Mouse (Mus musculus): ENCODE measurements around the gene Sept12. TPM values are rescaled to one million over a fixed set of nuclear protein-coding genes. Genes with fewer than 3 reads are reported as not detected.

Gene Sept12
- polyA plus RNA-seq, 1 experiment, result 0.44 TPM

DNA sequence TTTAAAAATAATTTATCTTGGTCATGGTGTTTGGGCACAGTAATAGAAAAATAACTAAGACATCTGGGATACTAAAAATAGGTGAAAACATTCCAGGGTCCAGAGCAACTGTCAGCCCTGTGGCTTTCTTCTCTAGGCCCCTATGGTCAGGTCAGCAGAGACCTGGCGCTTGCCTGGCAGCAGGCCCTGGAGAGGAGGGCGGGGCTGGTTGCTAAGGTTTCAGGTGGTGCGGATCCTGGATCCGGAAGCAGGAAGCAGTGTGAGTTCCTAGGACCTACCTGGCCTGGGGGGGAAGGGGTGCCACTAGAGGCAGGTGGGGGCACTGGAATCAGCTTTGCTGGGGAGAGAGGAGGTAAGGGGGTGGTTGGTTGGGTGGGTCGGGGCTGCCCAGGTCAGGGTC, 9.4 kb upstream of the Sept12 start, which contains the start of gene Smim22:
Gene Smim22 (plus strand): TSS at position 222 of the 400 bp plus-strand sequence.
- H3K27me3 ChIP-seq (ENCODE audit: control insufficient read depth, insufficient read depth, low read length), result no peaks in the 10 kb centered on the region
- TF ChIP-seq POLR2A (IDR thresholded peaks at IDR 0.05; ENCODE audit: control insufficient read depth, extremely low read depth, insufficient read depth, low read length, poor library complexity) (no peak), CTCF (IDR thresholded peaks at IDR 0.05; ENCODE audit: borderline replicate concordance, control insufficient read depth, extremely low read depth, insufficient read depth, low read length, poor library complexity) (no peak)
- no peak for DNase-seq
- WGBS, result 93% methylated on average over 5 of the region's 5 CpGs
- H3K4me3 ChIP-seq (ENCODE audit: control insufficient read depth, insufficient read depth, low read length), result no peak within 1 kb of the TSS
- H3K27ac ChIP-seq (ENCODE audit: control insufficient read depth, insufficient read depth, low read length), result no peak within 1 kb of the TSS
- H3K36me3 ChIP-seq (ENCODE audit: control insufficient read depth, insufficient read depth, low read length), result no peaks in the 10 kb centered on the region
- H3K4me1 ChIP-seq (replicated peaks; ENCODE audit: control insufficient read depth, insufficient read depth, low read length), result no peaks in the 10 kb centered on the region

DNA sequence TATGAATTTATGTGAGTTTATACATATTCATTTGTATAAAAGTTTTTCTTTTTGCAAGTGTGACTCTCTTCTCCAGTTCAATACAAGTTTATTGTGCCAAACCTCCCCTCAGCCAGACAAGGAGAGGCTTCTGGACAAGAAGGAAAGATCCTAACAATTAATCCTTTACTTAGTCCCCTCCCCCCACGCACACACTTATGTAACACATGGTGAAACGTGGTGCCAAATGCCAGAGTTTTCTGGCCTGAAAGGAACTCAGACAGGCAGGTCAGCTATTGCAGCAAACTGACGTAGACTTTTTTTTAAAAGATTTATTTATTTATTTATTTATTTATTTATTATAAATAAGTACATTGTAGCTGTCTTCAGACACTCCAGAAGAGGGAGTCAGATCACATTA, 3.0 kb upstream of the Sept12 start:
- Histone ChIP-seq H3K4me1 (replicated peaks; ENCODE audit: control insufficient read depth, insufficient read depth, low read length) (no peaks in the 10 kb centered on the region), H3K4me3 (ENCODE audit: control insufficient read depth, insufficient read depth, low read length) (no peak overlapping the region), H3K27ac (ENCODE audit: control insufficient read depth, insufficient read depth, low read length) (no peak overlapping the region), H3K27me3 (ENCODE audit: control insufficient read depth, insufficient read depth, low read length) (no peaks in the 10 kb centered on the region), H3K36me3 (ENCODE audit: control insufficient read depth, insufficient read depth, low read length) (no peaks in the 10 kb centered on the region)
- WGBS, result 82% methylated on average over 3 of the region's 3 CpGs
- no peak for DNase-seq
- no peak for TF ChIP-seq CTCF (IDR thresholded peaks at IDR 0.05; ENCODE audit: borderline replicate concordance, control insufficient read depth, extremely low read depth, insufficient read depth, low read length, poor library complexity)
- TF ChIP-seq POLR2A (IDR thresholded peaks at IDR 0.05; ENCODE audit: control insufficient read depth, extremely low read depth, insufficient read depth, low read length, poor library complexity), result no peak

DNA sequence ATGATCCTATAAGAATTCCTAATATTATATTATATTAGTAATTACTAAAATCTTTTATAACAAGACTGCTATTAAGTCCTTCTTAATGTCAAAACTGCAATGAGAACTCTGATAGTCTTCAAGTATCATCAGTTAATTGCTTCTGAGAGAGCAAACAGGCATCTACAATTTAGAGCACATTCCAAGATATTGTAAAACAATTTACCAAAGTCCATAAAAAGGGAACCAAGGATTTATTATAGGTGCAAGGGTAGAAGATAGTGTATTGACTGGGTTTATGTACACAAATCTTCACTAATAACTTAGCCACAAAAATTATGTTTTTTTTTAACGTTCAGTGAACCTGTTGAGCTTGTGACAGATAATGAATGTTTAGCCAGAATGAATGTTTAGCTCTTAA, 1.3 kb upstream of the Sept12 start:
- 86% methylated on average over 1 of the region's 1 CpGs for WGBS
- Histone ChIP-seq H3K4me1 (replicated peaks; ENCODE audit: control insufficient read depth, insufficient read depth, low read length) (no peaks in the 10 kb centered on the region), H3K27ac (ENCODE audit: control insufficient read depth, insufficient read depth, low read length) (no peak overlapping the region), H3K36me3 (ENCODE audit: control insufficient read depth, insufficient read depth, low read length) (no peaks in the 10 kb centered on the region), H3K27me3 (ENCODE audit: control insufficient read depth, insufficient read depth, low read length) (no peaks in the 10 kb centered on the region), H3K4me3 (ENCODE audit: control insufficient read depth, insufficient read depth, low read length) (no peak overlapping the region)
- TF ChIP-seq POLR2A (IDR thresholded peaks at IDR 0.05; ENCODE audit: control insufficient read depth, extremely low read depth, insufficient read depth, low read length, poor library complexity) (no peak), CTCF (IDR thresholded peaks at IDR 0.05; ENCODE audit: borderline replicate concordance, control insufficient read depth, extremely low read depth, insufficient read depth, low read length, poor library complexity) (no peak)
- no peak for DNase-seq

DNA sequence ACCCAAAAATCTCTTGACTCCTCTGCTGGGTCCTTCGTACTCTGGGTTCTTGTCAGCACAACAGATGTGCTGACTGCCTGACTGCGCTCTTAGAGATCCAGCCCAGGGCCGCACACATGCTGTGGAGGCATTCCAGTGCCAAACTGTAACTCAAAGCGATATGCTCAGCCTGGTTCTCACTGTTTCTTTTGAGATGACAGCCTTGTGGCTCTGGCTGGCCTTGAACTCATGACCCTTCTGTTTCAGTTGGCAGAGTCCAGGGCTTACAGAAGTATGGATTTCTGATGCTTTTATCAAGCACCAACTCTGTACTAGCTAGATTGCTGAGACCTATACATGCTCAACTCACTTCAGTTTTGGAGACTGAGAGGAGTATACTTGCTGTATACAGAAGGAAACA, 4.4 kb downstream of the Sept12 start:
- Histone ChIP-seq H3K27me3 (ENCODE audit: control insufficient read depth, insufficient read depth, low read length) (no peaks in the 10 kb centered on the region), H3K27ac (ENCODE audit: control insufficient read depth, insufficient read depth, low read length) (no peak overlapping the region), H3K36me3 (ENCODE audit: control insufficient read depth, insufficient read depth, low read length) (no peaks in the 10 kb centered on the region), H3K4me1 (replicated peaks; ENCODE audit: control insufficient read depth, insufficient read depth, low read length) (no peaks in the 10 kb centered on the region), H3K4me3 (ENCODE audit: control insufficient read depth, insufficient read depth, low read length) (no peak overlapping the region)
- TF ChIP-seq POLR2A (IDR thresholded peaks at IDR 0.05; ENCODE audit: control insufficient read depth, extremely low read depth, insufficient read depth, low read length, poor library complexity) (no peak), CTCF (IDR thresholded peaks at IDR 0.05; ENCODE audit: borderline replicate concordance, control insufficient read depth, extremely low read depth, insufficient read depth, low read length, poor library complexity) (no peak)
- DNase-seq, result no peak
- WGBS, result 92% methylated on average over 4 of the region's 4 CpGs

DNA sequence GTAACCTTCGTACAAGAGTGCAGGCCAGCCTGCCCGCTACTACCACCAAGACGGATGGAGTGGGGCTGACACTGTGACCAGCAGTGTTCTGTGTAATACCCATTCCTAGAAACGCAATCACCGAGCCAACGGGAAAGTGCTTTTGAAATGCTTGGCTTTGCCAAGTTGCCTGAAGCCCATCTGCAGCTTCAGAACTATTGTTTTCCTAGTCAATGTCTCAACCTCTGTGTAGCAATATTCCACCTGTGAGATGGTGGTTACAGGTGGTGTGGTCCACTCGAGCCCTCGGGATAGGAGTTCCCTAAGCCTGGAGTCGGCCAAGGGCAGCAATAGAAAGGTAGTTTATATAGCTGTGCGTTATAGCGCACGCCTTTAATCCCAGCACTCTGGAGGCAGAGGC, 12.9 kb downstream of the Sept12 start:
- 96% methylated on average over 12 of the region's 12 CpGs for WGBS

DNA sequence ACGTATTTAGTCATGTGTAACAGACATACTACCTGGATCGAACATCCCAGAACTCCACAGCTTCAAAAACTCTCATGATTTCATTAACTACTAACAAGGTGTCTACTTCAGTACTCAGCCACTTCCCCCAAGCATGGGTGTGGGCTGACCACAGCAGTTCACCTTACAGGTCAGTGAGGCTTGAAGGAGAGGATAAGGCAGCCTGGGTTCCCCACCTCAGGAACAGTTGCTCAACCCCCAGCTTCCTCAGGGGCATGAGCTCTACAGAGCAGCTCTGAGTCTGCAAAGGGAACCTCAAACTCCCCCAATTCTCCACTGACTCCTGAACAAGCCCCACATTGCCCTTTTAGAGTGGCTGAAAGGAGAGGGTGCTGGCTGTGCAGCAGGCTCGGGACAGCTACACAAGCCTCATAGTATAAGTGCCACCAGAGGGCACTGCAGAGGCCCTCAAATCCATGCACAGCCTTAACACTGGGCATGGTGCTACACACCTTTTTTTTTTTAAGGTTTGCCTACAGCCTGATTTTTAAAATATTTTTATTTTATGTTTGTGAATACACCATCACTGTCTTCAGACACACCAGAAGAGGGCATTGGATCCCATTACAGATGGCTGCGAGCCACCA, 17.8 kb downstream of the Sept12 start:
- Histone ChIP-seq H3K36me3 (ENCODE audit: control insufficient read depth, insufficient read depth, low read length) (no peaks in the 10 kb centered on the region), H3K27me3 (ENCODE audit: control insufficient read depth, insufficient read depth, low read length) (no peaks in the 10 kb centered on the region), H3K4me3 (ENCODE audit: control insufficient read depth, insufficient read depth, low read length) (no peak overlapping the region), H3K27ac (ENCODE audit: control insufficient read depth, insufficient read depth, low read length) (no peak overlapping the region), H3K4me1 (replicated peaks; ENCODE audit: control insufficient read depth, insufficient read depth, low read length) (no peaks in the 10 kb centered on the region)
- WGBS, result 75% methylated on average over 4 of the region's 4 CpGs
- DNase-seq, result no peak
- TF ChIP-seq POLR2A (IDR thresholded peaks at IDR 0.05; ENCODE audit: control insufficient read depth, extremely low read depth, insufficient read depth, low read length, poor library complexity) (no peak), CTCF (IDR thresholded peaks at IDR 0.05; ENCODE audit: borderline replicate concordance, control insufficient read depth, extremely low read depth, insufficient read depth, low read length, poor library complexity) (peak; percentile 52; the same call in 1 of the 2 replicates)

More for the DNA sequence above, 12.9 kb downstream of the Sept12 start:
- no peaks in the 10 kb centered on the region for H3K27me3 ChIP-seq (ENCODE audit: control insufficient read depth, insufficient read depth, low read length)
- H3K36me3 ChIP-seq (ENCODE audit: control insufficient read depth, insufficient read depth, low read length), result no peaks in the 10 kb centered on the region
- H3K27ac ChIP-seq (ENCODE audit: control insufficient read depth, insufficient read depth, low read length), result no peak overlapping the region
- TF ChIP-seq POLR2A (IDR thresholded peaks at IDR 0.05; ENCODE audit: control insufficient read depth, extremely low read depth, insufficient read depth, low read length, poor library complexity) (no peak), CTCF (IDR thresholded peaks at IDR 0.05; ENCODE audit: borderline replicate concordance, control insufficient read depth, extremely low read depth, insufficient read depth, low read length, poor library complexity) (no peak)
- no peaks in the 10 kb centered on the region for H3K4me1 ChIP-seq (replicated peaks; ENCODE audit: control insufficient read depth, insufficient read depth, low read length)
- DNase-seq, result no peak
- no peak overlapping the region for H3K4me3 ChIP-seq (ENCODE audit: control insufficient read depth, insufficient read depth, low read length)
